Mouse (Mus musculus) brain, embryonic 14.5 days (tissue): ENCODE data around the gene H13.

ENCODE experiments used
- CTCF ChIP-seq: fragments of 200-500 bp; IDR thresholded peaks from 2 replicates; pipeline ENCODE4 v1.5.1; 2012; ENCODE audit warnings: inconsistent platforms, mild to moderate bottlenecking, moderate library complexity, borderline replicate concordance; ENCODE audit not compliant: insufficient read depth, insufficient read length; ENCODE audit errors: extremely low read depth
- POLR2A ChIP-seq: fragments of 200-500 bp; IDR thresholded peaks from 2 replicates; pipeline ENCODE4 v1.6.1; 2012; ENCODE audit warnings: mild to moderate bottlenecking, inconsistent platforms, borderline replicate concordance; ENCODE audit not compliant: poor library complexity, insufficient read depth, insufficient read length, severe bottlenecking; ENCODE audit errors: extremely low read depth

DNA sequence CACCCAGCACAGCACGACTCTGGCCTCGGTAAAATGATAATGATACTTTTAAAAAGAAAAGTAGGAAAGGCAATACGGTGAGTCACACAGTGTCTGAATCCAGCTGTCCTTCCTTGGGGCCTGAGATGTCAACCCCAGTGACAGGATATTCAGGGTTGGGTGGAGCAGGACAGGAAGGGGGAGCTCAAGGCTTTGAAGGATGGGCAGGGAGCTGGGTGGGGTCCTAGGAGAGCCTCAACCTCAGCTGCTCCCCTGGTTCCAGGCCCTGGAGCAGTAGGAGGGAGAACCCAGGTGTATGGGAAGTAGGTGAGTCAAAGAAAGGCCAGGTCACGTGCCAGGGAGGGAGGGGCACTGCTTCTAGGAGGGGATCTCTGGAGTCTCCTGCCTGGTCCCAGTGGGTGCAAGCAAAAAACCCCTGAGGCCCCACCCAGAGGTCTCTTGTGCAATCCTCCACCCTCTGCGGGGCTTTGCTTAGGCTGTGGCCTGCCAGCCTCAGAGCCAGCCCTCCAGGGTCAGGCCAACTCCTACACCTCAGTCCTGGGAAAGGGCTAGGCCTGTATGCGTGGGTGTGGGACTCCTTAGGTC is 57.6 kb downstream of the H13 start:
- TF ChIP-seq CTCF = no peak
- TF ChIP-seq POLR2A = no peak
